15 mouse cellular contexts compared by ENCODE assay signal in genomic region chr8:49553175-49553574, GRCm38 (mm10).
DNase-seq lines count a peak whose midpoint lies in the region; ATAC-seq lines count a peak whose summit lies in the region.
"Had no signal": no experiment of that assay in that cellular context is flagged by ENCODE, and none has a peak within 500 bp of the region (broad histone marks: within the 10 kb centered on the region; RNA-seq: fewer than 3 reads in every experiment).

No protein-coding gene starts in this region.

- no peaks in the 10 kb centered on the region for H3K27me3 ChIP-seq in heart, embryonic 12.5 days (replicated peaks)
- H3K27me3 ChIP-seq in heart, embryonic 16.5 days (ENCODE audit: control insufficient read depth, insufficient read depth, low read length): no peaks in the 10 kb centered on the region
- H3K27me3 ChIP-seq: CH12.LX; midbrain, embryonic 12.5 days had no signal

- WGBS in heart, embryonic 12.5 days: 57% methylated on average over 3 of the region's 3 CpGs
- WGBS in heart, embryonic 16.5 days: 40% methylated on average over 3 of the region's 3 CpGs

- H3K4me3 ChIP-seq in heart, embryonic 12.5 days: no peak overlapping the region
- H3K4me3 ChIP-seq in heart, embryonic 16.5 days (ENCODE audit: low read length): no peak overlapping the region
- H3K4me3 ChIP-seq: midbrain, embryonic 12.5 days had no signal

- peak; percentile 68 to 70 for DNase-seq in heart, adult 18-20 months
- peak; percentile 61 for DNase-seq in adipocyte (ENCODE audit: low spot score)
- DNase-seq in lung, postnatal 14 days: peak; percentile 14
- DNase-seq in thymus, postnatal 14 days: no peak
- no peak for DNase-seq in kidney, adult 9 months
- DNase-seq: cerebellum, adult 9-11 months; gastrocnemius, postnatal 25 days; kidney, adult 8-10 months; liver, postnatal 0 days; thymus, adult 18-20 months had no signal

- H3K4me1 ChIP-seq in heart, embryonic 12.5 days (replicated peaks): peaks cover 5% of the 10 kb centered on the region; the same call in 1 of the 2 replicates
- H3K4me1 ChIP-seq in heart, embryonic 16.5 days (ENCODE audit: control insufficient read depth, insufficient read depth, low read length): peaks cover 6% of the 10 kb centered on the region
- H3K4me1 ChIP-seq: midbrain, embryonic 12.5 days had no signal

- no peak overlapping the region for H3K4me2 ChIP-seq in heart, embryonic 12.5 days
- H3K4me2 ChIP-seq in heart, embryonic 16.5 days (ENCODE audit: low read depth, low read length): no peak overlapping the region
- H3K4me2 ChIP-seq: midbrain, embryonic 12.5 days had no signal

- H3K9ac ChIP-seq in heart, embryonic 12.5 days: no peak overlapping the region
- no peak overlapping the region for H3K9ac ChIP-seq in heart, embryonic 16.5 days (ENCODE audit: low read length)
- H3K9ac ChIP-seq: liver, postnatal 0 days; midbrain, embryonic 12.5 days had no signal

- no peaks in the 10 kb centered on the region for H3K9me3 ChIP-seq in heart, embryonic 12.5 days (replicated peaks)
- no peaks in the 10 kb centered on the region for H3K9me3 ChIP-seq in heart, embryonic 16.5 days (replicated peaks; ENCODE audit: control insufficient read depth, low read length)
- H3K9me3 ChIP-seq: midbrain, embryonic 12.5 days had no signal

- ATAC-seq in heart, embryonic 12.5 days (ENCODE audit: insufficient number of reproducible peaks, low FRiP score): no peak
- ATAC-seq in heart, embryonic 16.5 days (replicated peaks; ENCODE audit: extremely low read depth, insufficient read depth, low FRiP score): 0 out of 2 replicates have a peak, but pooled peaks have one; percentile 37
- ATAC-seq: hindbrain, embryonic 16.5 days; liver, postnatal 0 days had no signal

- no peak overlapping the region for H3K27ac ChIP-seq in heart, embryonic 12.5 days (ENCODE audit: poor library complexity, severe bottlenecking)
- H3K27ac ChIP-seq in heart, embryonic 16.5 days (ENCODE audit: low read length): no peak overlapping the region
- H3K27ac ChIP-seq: midbrain, embryonic 12.5 days had no signal

- no peaks in the 10 kb centered on the region for H3K36me3 ChIP-seq in heart, embryonic 12.5 days
- no peaks in the 10 kb centered on the region for H3K36me3 ChIP-seq in heart, embryonic 16.5 days (ENCODE audit: control insufficient read depth, insufficient read depth)
- H3K36me3 ChIP-seq: midbrain, embryonic 12.5 days had no signal

Comparison
In these comparisons a context has a peak if more than half of its experiments do, and no peak if none do; other contexts are left out.
1. DNase-seq: peak in heart, adult 18-20 months (2 of 2), adipocyte (single experiment) and lung, postnatal 14 days (single experiment); none in thymus, postnatal 14 days (single experiment) and kidney, adult 9 months (single experiment).